Mouse (Mus musculus) T-cell, adult 2 months (primary cell): ENCODE results near the gene Wdr83os.
"Not testable (repeated sequence)": the region's sequence is repeated elsewhere in the genome, so short reads cannot be mapped to it uniquely, and the experiment has no call there.

Experiments used
- DNase-seq: peaks from one replicate; pipeline ENCODE4 v3.0.0; 2022; ENCODE audit warnings: low spot score

Wdr83os gene

GRCm38 (mm10) chr8:85119052-85119981 lies 38.8 kb downstream of the Wdr83os start:
- peak; percentile 36 for DNase-seq

DNA sequence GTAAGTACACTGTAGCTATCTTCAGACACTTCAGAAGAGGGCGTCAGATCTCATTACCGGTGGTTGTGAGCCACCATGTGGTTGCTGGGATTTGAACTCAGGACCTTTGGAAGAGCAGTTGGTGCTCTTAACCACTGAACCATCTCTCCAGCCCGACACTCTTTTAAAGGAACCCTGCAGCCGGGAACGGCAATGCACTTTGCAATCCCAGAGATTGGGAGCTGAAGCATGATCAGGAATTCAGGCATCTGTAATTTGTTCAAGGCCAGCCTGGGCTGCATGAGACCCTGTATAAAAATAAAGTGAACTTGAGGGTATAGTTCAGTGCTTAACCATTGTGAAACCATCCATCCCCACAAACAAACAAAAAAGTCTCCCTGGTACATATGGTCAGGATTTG lies 39.7 kb downstream of the Wdr83os start:
- DNase-seq, result not testable (repeated sequence)

GRCm38 (mm10) chr8:85122995-85123394 lies 42.5 kb downstream of the Wdr83os start, which contains the start of gene Zfp791:
Gene Zfp791, minus strand, starts transcription at chr8:85123095.
- no peak for DNase-seq

- no peak for DNase-seq
These were observed 43.2 kb downstream of the Wdr83os start for GRCm38 (mm10) chr8:85123691-85124090.
